Mouse (Mus musculus) forebrain, embryonic 15.5 days (tissue): Measurements from ENCODE around the gene Slit3. TPM values are rescaled to one million over a fixed set of nuclear protein-coding genes. Genes with fewer than 3 reads are reported as not detected.

Experiments used
- ATAC-seq: fragments of 200-750 bp; cut with Nextera tagmentation; replicated peaks from 2 replicates; pipeline ENCODE4 v1.8.0; 2017; ENCODE audit warnings: mild to moderate bottlenecking, moderate TSS enrichment, moderate library complexity
- H3K27ac ChIP-seq: fragments of 300-500 bp; sonication (generic); replicated peaks from 2 replicates; pipeline ENCODE4 v1.5.1; 2015; ENCODE audit warnings: mild to moderate bottlenecking, inconsistent platforms
- H3K27me3 ChIP-seq: fragments of 300-500 bp; sonication (generic); 2 replicates; pipeline ENCODE4 v1.6.1; 2015; ENCODE audit warnings: inconsistent platforms
- H3K36me3 ChIP-seq: fragments of 300-500 bp; sonication (generic); 2 replicates; pipeline ENCODE4 v1.6.1; 2015; ENCODE audit warnings: mild to moderate bottlenecking, inconsistent platforms
- H3K4me1 ChIP-seq: fragments of 300-500 bp; sonication (generic); 2 replicates; pipeline ENCODE4 v1.6.1; 2015; ENCODE audit warnings: inconsistent platforms
- H3K4me2 ChIP-seq: fragments of 300-500 bp; sonication (generic); replicated peaks from 2 replicates; pipeline ENCODE4 v1.6.1; 2015; ENCODE audit warnings: mild to moderate bottlenecking, inconsistent platforms
- H3K4me3 ChIP-seq: fragments of 300-500 bp; sonication (generic); 2 replicates; pipeline ENCODE4 v1.5.1; 2015; ENCODE audit warnings: mild to moderate bottlenecking, inconsistent platforms
- H3K9ac ChIP-seq: fragments of 300-500 bp; sonication (generic); replicated peaks from 2 replicates; pipeline ENCODE4 v1.6.1; 2015; ENCODE audit warnings: mild to moderate bottlenecking, inconsistent platforms
- H3K9me3 ChIP-seq: fragments of 300-500 bp; sonication (generic); 2 replicates; pipeline ENCODE4 v1.6.1; 2016; ENCODE audit warnings: inconsistent platforms
- WGBS: fragments of 180-500 bp; shearing (Covaris S2); methylation state at CpG from one replicate; pipeline ENCODE4 v1.1.7; 2015; ENCODE audit warnings: mixed read lengths; 5-methylcytosine and 5-hydroxymethylcytosine counted together
- polyA plus RNA-seq: library from polyadenylated mRNA; unstranded; fragments of >200 nt; fragmentation: Nextera tagmentation; extraction: Ambion mirVana; gene quantifications from 2 replicates; pipeline ENCODE4 v1.2.1, GENCODE M21; 2015

Gene Slit3
- polyA plus RNA-seq, 1 experiment from 2014 or later, result 6.4 TPM

DNA sequence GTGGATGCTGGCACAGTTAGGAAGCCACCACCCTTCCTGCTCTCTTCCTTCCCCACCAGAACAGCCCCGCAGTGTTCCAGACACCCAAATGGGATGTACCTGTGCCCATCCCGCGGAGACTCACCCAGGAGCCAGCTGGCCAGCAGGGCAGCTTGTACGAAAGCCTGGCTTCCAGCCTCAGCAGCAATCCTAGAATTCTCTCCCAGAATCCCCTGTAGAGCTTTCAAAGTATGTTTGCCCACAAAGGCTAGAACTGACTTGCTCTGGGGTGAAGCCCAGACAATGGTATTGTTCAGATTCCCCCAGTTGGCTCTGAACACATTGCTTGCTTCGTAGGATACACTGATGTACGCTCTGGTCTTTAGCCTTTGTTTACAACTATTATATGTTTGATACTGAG lies 566.3 kb downstream of the Slit3 start:
- H3K36me3 ChIP-seq, result no peaks in the 10 kb centered on the region
- H3K4me2 ChIP-seq, result no peak overlapping the region
- 75% methylated on average over 6 of the region's 6 CpGs for WGBS
- H3K4me1 ChIP-seq, result no peaks in the 10 kb centered on the region
- no peaks in the 10 kb centered on the region for H3K27me3 ChIP-seq
- ATAC-seq, result no peak
- H3K9me3 ChIP-seq, result no peaks in the 10 kb centered on the region
- H3K27ac ChIP-seq, result no peak overlapping the region
- H3K9ac ChIP-seq, result no peak overlapping the region
- H3K4me3 ChIP-seq, result no peak overlapping the region

DNA sequence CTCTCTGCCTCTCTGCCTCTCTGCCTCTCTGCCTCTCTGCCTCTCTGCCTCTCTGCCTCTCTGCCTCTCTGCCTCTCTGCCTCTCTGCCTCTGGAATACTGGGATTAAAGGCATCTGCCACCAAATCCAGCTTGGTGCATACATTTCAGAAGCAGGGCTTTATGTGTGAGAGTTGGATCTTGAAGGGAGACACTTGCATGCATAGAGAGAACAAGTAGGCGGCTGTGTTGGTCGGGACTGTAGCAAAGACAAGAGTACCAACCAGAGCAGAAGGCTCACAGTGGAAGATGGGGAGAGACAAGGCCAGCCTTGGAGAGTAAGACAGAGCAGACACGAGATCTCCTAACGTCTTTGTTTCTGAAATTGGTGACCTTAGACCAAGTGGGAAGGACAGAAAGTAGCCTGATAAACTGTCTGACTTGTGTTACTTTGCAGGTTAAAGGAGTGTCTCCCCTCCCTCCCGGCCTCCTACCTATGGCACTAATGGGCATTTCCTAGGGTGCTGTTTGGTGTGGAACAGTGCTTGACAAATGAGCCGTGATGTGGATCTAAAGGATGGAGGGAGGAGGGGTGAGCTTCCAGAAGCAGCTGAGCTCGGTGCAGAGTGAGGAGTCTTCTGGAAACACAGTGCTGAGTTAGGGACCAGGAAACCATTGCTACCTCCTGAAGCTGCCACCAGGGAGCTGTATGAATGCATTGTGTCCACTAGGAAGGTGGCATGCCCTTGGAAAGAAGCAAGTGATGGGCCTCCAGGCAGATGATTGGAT lies 569.7 kb downstream of the Slit3 start:
- no peaks in the 10 kb centered on the region for H3K27me3 ChIP-seq
- H3K36me3 ChIP-seq, result no peaks in the 10 kb centered on the region
- no peak overlapping the region for H3K4me3 ChIP-seq
- no peak overlapping the region for H3K9ac ChIP-seq
- 61% methylated on average over 7 of the region's 7 CpGs for WGBS
- H3K9me3 ChIP-seq, result no peaks in the 10 kb centered on the region
- no peak for ATAC-seq
- no peak overlapping the region for H3K4me2 ChIP-seq
- H3K4me1 ChIP-seq, result no peaks in the 10 kb centered on the region
- H3K27ac ChIP-seq, result no peak overlapping the region

DNA sequence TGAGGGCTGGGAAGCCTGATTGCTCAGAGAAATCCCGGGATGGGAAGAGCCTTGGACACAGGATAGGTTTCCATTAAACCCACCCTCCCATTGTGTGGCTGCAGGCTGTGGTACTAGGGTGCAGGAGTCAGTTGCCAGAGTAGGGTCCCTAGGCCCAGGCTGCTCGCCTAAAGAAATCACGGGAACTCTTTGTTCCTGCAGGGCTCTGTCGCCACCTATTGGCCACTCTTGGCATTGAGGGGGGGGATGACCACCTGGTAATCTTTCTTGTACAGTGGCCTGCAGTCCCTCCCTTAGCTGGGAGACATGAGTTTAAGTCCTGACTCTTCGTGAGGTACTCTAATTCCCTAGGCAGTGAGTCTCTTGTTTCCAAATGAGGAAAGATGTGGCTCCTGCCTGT lies 572.1 kb downstream of the Slit3 start:
- Histone ChIP-seq H3K36me3 (no peaks in the 10 kb centered on the region), H3K9me3 (no peaks in the 10 kb centered on the region), H3K4me1 (no peaks in the 10 kb centered on the region), H3K27ac (no peak overlapping the region), H3K27me3 (no peaks in the 10 kb centered on the region), H3K4me2 (no peak overlapping the region), H3K4me3 (no peak overlapping the region), H3K9ac (no peak overlapping the region)
- ATAC-seq, result peak; percentile 79
- 5% methylated on average over 5 of the region's 5 CpGs for WGBS

DNA sequence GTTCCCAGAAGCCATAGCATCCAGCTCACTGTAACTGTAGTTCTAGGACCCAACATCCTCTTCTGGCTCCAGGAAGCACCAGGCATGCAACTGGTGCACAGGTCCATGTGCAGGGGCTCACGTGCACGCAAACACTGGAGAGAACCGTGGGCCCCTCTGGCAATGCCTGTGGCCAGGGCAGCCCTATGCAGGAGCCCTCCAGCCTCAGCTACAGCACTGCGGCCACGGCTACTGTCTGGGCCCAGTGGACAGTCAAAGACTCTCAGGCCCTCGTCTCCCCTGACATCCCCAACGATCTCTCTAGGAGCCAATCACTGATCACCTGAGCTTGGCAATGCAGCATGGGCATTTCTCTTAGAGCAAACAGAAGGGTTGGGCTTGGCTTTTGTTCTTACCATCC lies 572.6 kb downstream of the Slit3 start:
- no peak overlapping the region for H3K27ac ChIP-seq

DNA sequence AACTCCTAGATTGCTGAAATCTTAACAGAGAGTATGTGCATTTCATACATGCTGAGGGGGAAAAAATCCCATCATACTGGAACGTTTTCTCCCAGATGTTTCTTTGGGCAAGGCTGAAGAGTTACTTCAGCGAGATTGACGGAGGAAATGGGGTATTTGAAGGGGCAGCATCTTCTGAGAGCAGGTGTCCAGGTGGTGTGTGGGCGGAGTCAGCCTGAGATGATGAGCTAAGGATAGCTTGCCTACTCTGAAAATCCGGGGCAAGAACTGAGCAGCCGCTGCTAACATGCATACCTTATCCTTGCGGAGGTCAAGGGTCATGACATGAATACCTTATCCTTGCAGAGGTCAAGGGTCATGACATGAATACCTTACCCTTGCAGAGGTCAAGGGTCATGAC lies 576.5 kb downstream of the Slit3 start:
- Histone ChIP-seq H3K4me2 (no peak overlapping the region), H3K9me3 (no peaks in the 10 kb centered on the region), H3K27ac (no peak overlapping the region), H3K4me1 (no peaks in the 10 kb centered on the region), H3K4me3 (no peak overlapping the region), H3K36me3 (no peaks in the 10 kb centered on the region), H3K27me3 (no peaks in the 10 kb centered on the region), H3K9ac (no peak overlapping the region)
- no peak for ATAC-seq
- 88% methylated on average over 7 of the region's 7 CpGs for WGBS

More for the DNA sequence above, 572.6 kb downstream of the Slit3 start:
- Histone ChIP-seq H3K9me3 (no peaks in the 10 kb centered on the region), H3K4me2 (no peak overlapping the region), H3K36me3 (no peaks in the 10 kb centered on the region), H3K4me1 (no peaks in the 10 kb centered on the region), H3K9ac (no peak overlapping the region), H3K27me3 (no peaks in the 10 kb centered on the region), H3K4me3 (no peak overlapping the region)
- ATAC-seq, result no peak
- WGBS, result 75% methylated on average over 7 of the region's 7 CpGs

DNA sequence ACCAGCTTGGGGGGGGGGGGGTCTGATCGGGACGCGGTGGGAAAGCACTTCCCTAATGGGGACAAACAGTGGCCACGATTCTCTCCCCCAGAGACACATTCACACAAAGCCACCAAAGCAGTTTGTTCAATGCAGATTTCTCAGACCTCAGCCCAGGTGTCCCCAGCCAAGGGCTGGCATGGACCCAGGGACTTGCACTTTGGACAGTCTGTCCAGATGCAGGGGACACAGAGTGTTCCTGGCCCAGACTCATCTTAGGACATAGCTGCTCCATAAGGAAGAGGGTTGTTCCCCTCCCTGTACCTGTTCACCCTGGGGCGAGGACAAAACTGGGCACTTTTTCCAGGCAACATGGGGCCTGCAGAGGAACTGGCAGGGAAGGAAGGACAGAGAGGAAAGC lies 577.9 kb downstream of the Slit3 start:
- ATAC-seq, result no peak
- H3K36me3 ChIP-seq, result no peaks in the 10 kb centered on the region
- no peak overlapping the region for H3K9ac ChIP-seq
- H3K27ac ChIP-seq, result no peak overlapping the region
- H3K4me1 ChIP-seq, result no peaks in the 10 kb centered on the region
- H3K9me3 ChIP-seq, result 0 out of 2 replicates have a peak, but pooled peaks cover 4% of the 10 kb centered on the region
- no peaks in the 10 kb centered on the region for H3K27me3 ChIP-seq
- WGBS, result 89% methylated on average over 5 of the region's 5 CpGs
- no peak overlapping the region for H3K4me3 ChIP-seq
- no peak overlapping the region for H3K4me2 ChIP-seq

DNA sequence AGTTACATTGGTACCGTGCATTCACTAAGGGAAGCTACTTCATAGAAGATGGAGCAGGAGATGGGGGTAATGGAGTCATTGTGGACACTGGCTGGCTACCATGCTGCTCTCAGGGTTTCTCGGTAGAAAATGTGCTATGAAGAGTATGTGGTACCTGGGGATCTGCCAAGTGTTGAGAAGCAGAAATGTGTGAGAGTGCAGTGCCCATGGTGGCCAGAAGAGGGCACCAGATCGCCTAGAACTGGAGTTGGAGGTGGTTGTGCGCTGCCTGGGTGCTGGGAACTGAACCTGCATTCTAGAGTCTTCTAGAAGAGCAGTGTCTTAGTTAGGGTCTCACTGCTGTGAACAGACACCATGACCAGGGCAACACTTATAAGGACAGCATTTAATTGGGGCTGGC lies 582.4 kb downstream of the Slit3 start:
- H3K27me3 ChIP-seq, result no peaks in the 10 kb centered on the region
- no peak overlapping the region for H3K4me3 ChIP-seq
- no peaks in the 10 kb centered on the region for H3K4me1 ChIP-seq
- no peak overlapping the region for H3K9ac ChIP-seq
- H3K27ac ChIP-seq, result no peak overlapping the region
- 0 out of 2 replicates have a peak, but pooled peaks cover 4% of the 10 kb centered on the region for H3K9me3 ChIP-seq
- WGBS, result 76% methylated on average over 4 of the region's 4 CpGs
- H3K36me3 ChIP-seq, result no peaks in the 10 kb centered on the region
- ATAC-seq, result no peak
- no peak overlapping the region for H3K4me2 ChIP-seq

DNA sequence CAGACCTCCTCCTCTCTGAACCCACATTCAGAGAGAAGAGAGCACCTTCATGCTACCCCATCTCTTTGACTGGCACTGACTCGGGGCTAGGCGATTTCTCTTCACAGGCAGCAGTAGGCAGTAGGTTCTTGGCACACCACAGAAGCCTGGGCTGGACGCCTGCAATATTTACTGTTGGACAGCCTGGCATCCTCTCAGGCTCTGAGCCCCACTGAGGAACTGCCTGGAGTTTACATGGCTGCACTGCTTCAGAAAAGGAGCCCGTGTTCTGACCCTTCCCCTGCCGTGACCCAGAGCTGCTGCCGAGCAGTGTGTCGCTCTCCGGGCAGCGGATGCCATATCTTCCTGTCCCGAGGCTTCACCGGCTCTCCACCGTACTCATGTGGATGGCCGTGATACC lies 583.4 kb downstream of the Slit3 start:
- 0 out of 2 replicates have a peak, but pooled peaks cover 4% of the 10 kb centered on the region for H3K9me3 ChIP-seq
- no peak for ATAC-seq
- H3K4me1 ChIP-seq, result no peaks in the 10 kb centered on the region
- H3K4me2 ChIP-seq, result no peak overlapping the region
- 96% methylated on average over 13 of the region's 13 CpGs for WGBS
- no peak overlapping the region for H3K9ac ChIP-seq
- H3K36me3 ChIP-seq, result no peaks in the 10 kb centered on the region
- no peak overlapping the region for H3K27ac ChIP-seq
- no peaks in the 10 kb centered on the region for H3K27me3 ChIP-seq
- no peak overlapping the region for H3K4me3 ChIP-seq

DNA sequence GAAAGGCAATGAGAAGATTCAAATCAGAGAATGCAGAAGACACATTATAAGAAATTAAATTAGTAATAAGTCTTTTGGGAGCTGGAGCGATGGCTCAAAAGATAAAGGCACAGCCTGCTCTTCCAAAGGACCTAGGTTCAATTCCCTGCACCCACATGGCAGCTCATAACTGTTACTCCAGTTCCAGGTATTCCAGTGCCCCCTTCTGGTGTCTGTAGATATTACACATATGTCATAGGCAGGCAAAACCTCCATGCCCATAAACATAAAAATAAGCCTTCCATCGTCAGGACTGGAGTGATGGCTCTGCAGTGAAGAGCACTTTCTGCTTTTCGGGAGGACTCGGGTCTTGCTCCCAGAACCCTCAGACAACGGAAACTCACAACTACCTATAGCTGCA lies 583.9 kb downstream of the Slit3 start:
- 93% methylated on average over 5 of the region's 5 CpGs for WGBS
- Histone ChIP-seq H3K27me3 (no peaks in the 10 kb centered on the region), H3K9ac (no peak overlapping the region), H3K9me3 (0 out of 2 replicates have a peak, but pooled peaks cover 4% of the 10 kb centered on the region), H3K36me3 (no peaks in the 10 kb centered on the region), H3K27ac (no peak overlapping the region), H3K4me1 (no peaks in the 10 kb centered on the region), H3K4me3 (no peak overlapping the region), H3K4me2 (no peak overlapping the region)
- ATAC-seq, result no peak

DNA sequence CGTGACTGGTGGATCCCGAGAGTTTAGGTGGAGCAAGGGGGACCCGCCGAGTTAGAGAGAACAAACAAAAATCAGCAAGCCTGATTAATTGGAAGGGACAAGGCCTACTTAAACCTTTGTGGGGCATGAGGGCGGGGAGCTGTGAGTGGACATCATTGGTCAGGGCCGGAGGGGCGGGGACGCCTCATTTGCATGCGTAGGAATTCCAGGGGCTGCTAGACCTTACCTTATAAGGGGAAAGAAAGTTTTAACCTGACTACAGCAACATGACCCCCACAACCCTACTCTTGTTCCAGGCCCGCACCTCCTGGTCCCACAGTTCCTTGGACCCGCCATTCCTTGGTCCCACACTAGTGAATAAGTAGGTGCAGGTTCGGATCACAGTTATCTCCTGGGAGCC lies 586.4 kb downstream of the Slit3 start:
- Histone ChIP-seq H3K27ac (no peak overlapping the region), H3K27me3 (no peaks in the 10 kb centered on the region), H3K4me2 (no peak overlapping the region), H3K9ac (no peak overlapping the region), H3K9me3 (0 out of 2 replicates have a peak, but pooled peaks cover 4% of the 10 kb centered on the region), H3K4me3 (no peak overlapping the region), H3K4me1 (no peaks in the 10 kb centered on the region), H3K36me3 (no peaks in the 10 kb centered on the region)
- 92% methylated on average over 12 of the region's 12 CpGs for WGBS
- ATAC-seq, result no peak

DNA sequence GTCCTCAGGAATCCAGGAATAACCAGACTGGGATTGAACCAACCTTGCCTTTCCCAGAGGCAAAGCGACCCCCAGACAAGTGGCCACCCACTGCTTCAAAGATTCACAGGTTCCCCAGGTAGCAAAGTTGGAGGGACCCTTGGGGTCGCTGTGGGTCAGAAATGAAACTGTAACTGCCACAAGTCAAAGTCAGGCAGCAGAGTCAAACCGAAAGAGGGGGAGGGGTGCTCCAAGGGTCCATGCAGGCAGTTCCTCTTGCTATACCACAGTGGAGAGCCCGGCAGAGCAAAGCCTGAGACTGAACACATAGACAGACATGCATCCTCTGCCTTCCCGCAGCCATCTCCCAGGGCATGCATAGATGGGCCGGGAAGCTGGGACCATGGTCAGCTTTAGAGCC lies 590.3 kb downstream of the Slit3 start:
- Histone ChIP-seq H3K4me2 (no peak overlapping the region), H3K27me3 (no peaks in the 10 kb centered on the region), H3K4me1 (no peaks in the 10 kb centered on the region), H3K36me3 (no peaks in the 10 kb centered on the region), H3K4me3 (no peak overlapping the region), H3K9ac (no peak overlapping the region), H3K27ac (no peak overlapping the region), H3K9me3 (no peaks in the 10 kb centered on the region)
- ATAC-seq, result no peak
- 90% methylated on average over 6 of the region's 6 CpGs for WGBS

DNA sequence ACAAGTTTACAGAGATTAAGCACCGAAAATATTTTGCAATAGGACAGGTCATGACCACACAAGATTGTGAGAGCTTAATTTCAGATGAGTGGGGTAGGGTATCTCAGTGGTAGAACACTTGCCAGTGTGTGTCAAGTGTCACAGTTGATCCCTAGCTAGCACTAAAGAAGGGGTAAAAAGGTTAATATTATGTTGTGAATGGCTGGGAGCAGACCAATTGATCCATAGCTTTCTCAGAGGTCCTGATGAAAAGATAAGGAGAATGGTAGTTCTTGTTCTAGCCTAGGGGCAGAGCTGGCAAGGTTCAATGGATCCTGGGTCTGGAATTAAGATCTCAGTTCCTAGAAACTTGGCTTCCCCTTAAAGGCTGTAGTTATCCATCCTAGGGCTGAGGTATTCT lies 597.9 kb downstream of the Slit3 start:
- Histone ChIP-seq H3K4me1 (no peaks in the 10 kb centered on the region), H3K36me3 (no peaks in the 10 kb centered on the region), H3K27me3 (no peaks in the 10 kb centered on the region), H3K4me3 (no peak overlapping the region), H3K9ac (no peak overlapping the region), H3K27ac (no peak overlapping the region), H3K4me2 (no peak overlapping the region), H3K9me3 (no peaks in the 10 kb centered on the region)
- no peak for ATAC-seq
- WGBS, result 76% methylated on average over 1 of the region's 1 CpGs

DNA sequence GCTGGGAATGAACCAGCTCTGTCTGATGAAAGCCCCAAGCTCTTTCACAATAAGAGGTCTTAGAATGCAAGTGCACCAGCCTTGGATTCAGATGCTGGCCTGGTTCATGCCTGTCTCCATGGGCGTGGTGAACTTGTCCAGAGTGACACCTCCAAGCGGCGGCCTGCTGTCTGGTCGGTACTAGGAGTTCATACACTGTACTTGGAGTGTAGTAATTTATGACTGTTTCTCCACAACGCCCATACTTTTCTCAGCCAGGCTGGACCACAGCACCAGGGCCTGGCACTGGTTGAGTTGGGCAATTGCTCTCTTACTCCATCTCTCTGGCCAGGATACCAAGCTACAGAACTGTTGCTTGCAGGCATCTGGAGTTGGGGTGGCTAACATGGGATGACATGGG lies 602.9 kb downstream of the Slit3 start:
- WGBS, result 84% methylated on average over 5 of the region's 5 CpGs
- no peak overlapping the region for H3K27ac ChIP-seq
- no peaks in the 10 kb centered on the region for H3K36me3 ChIP-seq
- H3K4me1 ChIP-seq, result peaks cover 4% of the 10 kb centered on the region
- no peak for ATAC-seq
- H3K27me3 ChIP-seq, result no peaks in the 10 kb centered on the region
- no peak overlapping the region for H3K4me2 ChIP-seq
- no peaks in the 10 kb centered on the region for H3K9me3 ChIP-seq
- H3K4me3 ChIP-seq, result no peak overlapping the region
- H3K9ac ChIP-seq, result no peak overlapping the region
